In the genomic region with DNA sequence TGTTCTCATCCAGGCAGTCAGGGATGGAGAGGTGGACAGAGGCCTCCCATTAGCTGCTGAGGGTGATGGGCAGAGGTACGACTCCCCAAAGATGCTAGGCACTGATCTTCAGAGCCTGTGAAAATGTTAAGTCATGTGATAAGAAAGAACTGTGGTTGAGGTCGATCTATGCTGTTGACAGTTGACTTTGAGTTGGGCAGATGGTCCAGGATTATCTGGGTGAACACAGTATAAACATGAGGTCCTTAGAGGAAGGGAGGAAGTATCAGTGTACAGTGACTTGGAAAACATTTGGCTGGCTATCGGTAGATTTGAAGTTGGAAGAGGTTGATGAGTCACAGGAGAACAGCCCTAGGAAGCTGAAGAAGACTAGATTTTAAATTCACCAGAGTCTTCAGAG, we compare ENCODE assay signal across 22 mouse cellular contexts.
DNase-seq lines count a peak whose midpoint lies in the region; ATAC-seq and TF ChIP-seq lines count a peak whose summit lies in the region.
"Had no signal": no experiment of that assay in that cellular context is flagged by ENCODE, and none has a peak within 500 bp of the region (broad histone marks: within the 10 kb centered on the region; RNA-seq: fewer than 3 reads in every experiment).

No protein-coding gene starts in this region.

- H3K36me3 ChIP-seq in stomach, embryonic 15.5 days: no peaks in the 10 kb centered on the region
- H3K36me3 ChIP-seq in stomach, postnatal 0 days (ENCODE audit: control insufficient read depth, insufficient read depth, low read length): no peaks in the 10 kb centered on the region
- H3K36me3 ChIP-seq in liver, embryonic 15.5 days (replicated peaks): no peaks in the 10 kb centered on the region
- H3K36me3 ChIP-seq: heart, embryonic 12.5 days; limb, embryonic 15.5 days; midbrain, embryonic 10.5 days; neural tube, embryonic 15.5 days had no signal

- H3K9me3 ChIP-seq in stomach, embryonic 15.5 days: no peaks in the 10 kb centered on the region
- H3K9me3 ChIP-seq in stomach, postnatal 0 days (ENCODE audit: control insufficient read depth, low read length): no peaks in the 10 kb centered on the region
- H3K9me3 ChIP-seq in liver, embryonic 15.5 days (replicated peaks): no peaks in the 10 kb centered on the region
- H3K9me3 ChIP-seq: limb, embryonic 15.5 days; midbrain, embryonic 10.5 days; neural tube, embryonic 15.5 days had no signal

- no peak for DNase-seq in stomach, postnatal 0 days (ENCODE audit: low spot score)
- DNase-seq in frontal cortex, postnatal 10 days (ENCODE audit: low spot score in 2 of 2): no peak
- no peak for DNase-seq in thymus, postnatal 36 days
- DNase-seq in right cerebral cortex, postnatal 25 days: no peak
- DNase-seq: adrenal gland, postnatal 25 days; cerebellum, adult 8-10 months; heart, postnatal 10 days; kidney, adult 11 months; left cerebral cortex, postnatal 4 days; lung, postnatal 4 days; thymus, postnatal 25 days had no signal

- H3K4me2 ChIP-seq in stomach, embryonic 15.5 days: no peak overlapping the region
- H3K4me2 ChIP-seq in stomach, postnatal 0 days (replicated peaks; ENCODE audit: low read depth): no peak overlapping the region
- H3K4me2 ChIP-seq in liver, embryonic 15.5 days: no peak overlapping the region
- H3K4me2 ChIP-seq: heart, embryonic 12.5 days; limb, embryonic 15.5 days; neural tube, embryonic 15.5 days had no signal

- no peak overlapping the region for H3K9ac ChIP-seq in stomach, embryonic 15.5 days
- H3K9ac ChIP-seq in stomach, postnatal 0 days (ENCODE audit: low read length): no peak overlapping the region
- H3K9ac ChIP-seq in liver, embryonic 15.5 days: no peak overlapping the region
- H3K9ac ChIP-seq: heart, embryonic 12.5 days; limb, embryonic 15.5 days; neural tube, embryonic 15.5 days had no signal

- no peak overlapping the region for H3K4me3 ChIP-seq in stomach, embryonic 15.5 days (replicated peaks)
- no peak overlapping the region for H3K4me3 ChIP-seq in stomach, postnatal 0 days (ENCODE audit: low read depth, low read length)
- H3K4me3 ChIP-seq in liver, embryonic 15.5 days (replicated peaks): no peak overlapping the region
- H3K4me3 ChIP-seq: heart, embryonic 12.5 days; left cerebral cortex, adult 2 months; limb, embryonic 15.5 days; midbrain, embryonic 10.5 days; neural tube, embryonic 15.5 days had no signal

- WGBS in stomach, embryonic 15.5 days: 58% methylated on average over 3 of the region's 3 CpGs
- 48% methylated on average over 3 of the region's 3 CpGs for WGBS in stomach, postnatal 0 days
- 10% methylated on average over 3 of the region's 3 CpGs for WGBS in liver, embryonic 15.5 days (ENCODE audit: insufficient replicate concordance)

- no peak overlapping the region for H3K27ac ChIP-seq in stomach, embryonic 15.5 days
- no peak overlapping the region for H3K27ac ChIP-seq in stomach, postnatal 0 days (replicated peaks)
- H3K27ac ChIP-seq in liver, embryonic 15.5 days (replicated peaks): peak overlapping the region; percentile 73
- H3K27ac ChIP-seq: hindbrain, postnatal 0 days; kidney, postnatal 0 days; left cerebral cortex, adult 2 months; limb, embryonic 15.5 days; midbrain, embryonic 10.5 days; neural tube, embryonic 15.5 days had no signal

- peak; percentile 65; the same call in 1 of the 2 replicates for ATAC-seq in stomach, embryonic 15.5 days (ENCODE audit: insufficient read depth, low FRiP score, low read depth)
- no peak for ATAC-seq in stomach, postnatal 0 days (ENCODE audit: low FRiP score, low TSS enrichment)
- peak; percentile 60 for ATAC-seq in erythroid progenitor cell, adult 5-6 weeks (replicated peaks; ENCODE audit: low FRiP score, poor library complexity, severe bottlenecking)
- peak; percentile 91 for ATAC-seq in liver, embryonic 15.5 days (ENCODE audit: insufficient read depth)
- ATAC-seq: forebrain, embryonic 14.5 days; hindbrain, postnatal 0 days had no signal

- H3K27me3 ChIP-seq in stomach, embryonic 15.5 days (replicated peaks): no peaks in the 10 kb centered on the region
- H3K27me3 ChIP-seq in stomach, postnatal 0 days (ENCODE audit: control insufficient read depth, insufficient read depth, low read length): no peaks in the 10 kb centered on the region
- H3K27me3 ChIP-seq in liver, embryonic 15.5 days: no peaks in the 10 kb centered on the region
- H3K27me3 ChIP-seq: heart, embryonic 12.5 days; limb, embryonic 15.5 days; neural tube, embryonic 15.5 days had no signal

- TF ChIP-seq CTCF in stomach, postnatal 0 days (IDR thresholded peaks at IDR 0.05; ENCODE audit: low read depth): no peak

- H3K4me1 ChIP-seq in stomach, embryonic 15.5 days: no peaks in the 10 kb centered on the region
- H3K4me1 ChIP-seq in stomach, postnatal 0 days (replicated peaks; ENCODE audit: control insufficient read depth, insufficient read depth): no peaks in the 10 kb centered on the region
- H3K4me1 ChIP-seq in liver, embryonic 15.5 days (replicated peaks): peaks cover 45% of the 10 kb centered on the region
- H3K4me1 ChIP-seq: limb, embryonic 15.5 days; midbrain, embryonic 10.5 days; neural tube, embryonic 15.5 days had no signal

- TF ChIP-seq EP300 in stomach, postnatal 0 days (optimal IDR thresholded peaks at IDR 0.05): no peak
